Mouse (Mus musculus) midbrain, embryonic 16.5 days (tissue): Measurements from ENCODE around the gene Slc9a8. TPM values are rescaled to one million over a fixed set of nuclear protein-coding genes. Genes with fewer than 3 reads are reported as not detected.
A peak's percentile ranks its signal among the peaks of the same experiment; 100 is the strongest.

Experiments
- ATAC-seq: fragments of 200-750 bp; cut with Nextera tagmentation; 2 replicates; pipeline ENCODE4 v1.8.0; 2017; ENCODE audit warnings: moderate TSS enrichment
- H3K27ac ChIP-seq: fragments of 300-500 bp; sonication (generic); 2 replicates; pipeline ENCODE4 v1.5.1; 2014; ENCODE audit warnings: mild to moderate bottlenecking, low read length, mixed read lengths
- H3K27me3 ChIP-seq: fragments of 300-500 bp; sonication (generic); 2 replicates; pipeline ENCODE4 v1.6.1; 2014; ENCODE audit warnings: low read depth, low read length, mixed read lengths; ENCODE audit not compliant: control insufficient read depth, insufficient read depth
- H3K36me3 ChIP-seq: fragments of 300-500 bp; sonication (generic); 2 replicates; pipeline ENCODE4 v1.6.1; 2014; ENCODE audit warnings: mild to moderate bottlenecking, low read length, moderate library complexity, mixed read lengths; ENCODE audit not compliant: control insufficient read depth, insufficient read depth
- H3K4me1 ChIP-seq: fragments of 300-500 bp; sonication (generic); 2 replicates; pipeline ENCODE4 v1.6.1; 2014; ENCODE audit warnings: mild to moderate bottlenecking, low read length, mixed read lengths; ENCODE audit not compliant: control insufficient read depth, insufficient read depth
- H3K4me2 ChIP-seq: fragments of 300-500 bp; sonication (generic); 2 replicates; pipeline ENCODE4 v1.6.1; 2014; ENCODE audit warnings: mild to moderate bottlenecking, low read length, mixed read lengths
- H3K4me3 ChIP-seq: fragments of 300-500 bp; sonication (generic); 2 replicates; pipeline ENCODE4 v1.5.1; 2014; ENCODE audit warnings: low read depth, mild to moderate bottlenecking, low read length, moderate library complexity, mixed read lengths
- H3K9ac ChIP-seq: fragments of 300-500 bp; sonication (generic); 2 replicates; pipeline ENCODE4 v1.6.1; 2014; ENCODE audit warnings: low read depth, low read length, mixed read lengths
- H3K9me3 ChIP-seq: fragments of 300-500 bp; sonication (generic); replicated peaks from 2 replicates; pipeline ENCODE4 v1.6.1; 2014; ENCODE audit warnings: mild to moderate bottlenecking, low read length, mixed read lengths; ENCODE audit not compliant: control insufficient read depth, poor library complexity, severe bottlenecking
- WGBS: fragments of 180-500 bp; shearing (Covaris S2); extraction: QIAGEN DNeasy Blood & Tissue Kit; methylation state at CpG from one replicate; pipeline ENCODE4 v1.1.7; 2014; 5-methylcytosine and 5-hydroxymethylcytosine counted together
- polyA plus RNA-seq: library from polyadenylated mRNA; unstranded; fragments of >200 nt; fragmentation: Nextera tagmentation; extraction: Ambion mirVana; gene quantifications from 2 replicates; pipeline ENCODE4 v1.2.1, GENCODE M21; 2015

Gene Slc9a8
- polyA plus RNA-seq, 1 experiment from 2014 or later = 19.4 TPM

DNA sequence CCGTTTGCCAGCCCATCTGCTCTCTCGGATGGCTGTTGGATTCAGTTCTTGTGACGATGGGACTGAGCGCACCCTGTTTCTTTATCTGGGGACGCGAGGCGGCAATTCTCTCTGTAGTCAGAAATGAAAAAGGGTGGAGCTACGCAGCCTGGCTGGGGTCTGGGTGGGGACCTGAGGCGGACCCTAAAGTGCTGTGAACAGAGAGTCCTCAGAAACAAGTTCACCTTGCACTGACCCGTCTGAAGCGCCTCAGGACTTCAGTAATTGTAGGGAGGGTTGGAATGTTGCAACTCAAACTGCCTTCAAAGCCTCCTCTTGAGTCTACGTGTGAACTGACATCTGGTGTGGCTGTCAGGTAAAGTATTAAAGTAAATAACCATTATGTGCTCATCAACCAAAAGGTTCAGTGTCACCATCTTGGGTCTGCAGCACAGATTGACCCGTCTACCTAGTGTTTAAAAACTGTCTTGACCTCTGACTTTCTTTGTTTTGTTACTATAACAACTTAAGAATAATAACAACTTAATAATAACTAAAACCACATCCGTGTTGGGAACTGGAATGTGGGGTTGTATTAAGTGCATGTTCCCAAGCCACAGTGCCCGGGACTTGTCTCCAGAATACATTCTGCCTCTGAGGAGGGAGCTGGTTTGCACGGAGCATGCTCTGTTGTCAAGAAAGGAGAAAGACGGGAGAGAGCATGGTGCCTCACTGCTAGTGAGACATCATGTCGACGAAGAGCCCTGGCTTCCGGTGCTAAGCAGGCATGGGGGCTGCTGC is 16.2 kb upstream of the Slc9a8 start:
- no peak for ATAC-seq
- no peaks in the 10 kb centered on the region for H3K9me3 ChIP-seq
- H3K4me2 ChIP-seq = no peak overlapping the region
- no peaks in the 10 kb centered on the region for H3K27me3 ChIP-seq
- no peak overlapping the region for H3K4me3 ChIP-seq
- H3K27ac ChIP-seq = no peak overlapping the region
- H3K36me3 ChIP-seq = no peaks in the 10 kb centered on the region
- WGBS = 85% methylated on average over 20 of the region's 20 CpGs
- H3K4me1 ChIP-seq = no peaks in the 10 kb centered on the region
- no peak overlapping the region for H3K9ac ChIP-seq

DNA sequence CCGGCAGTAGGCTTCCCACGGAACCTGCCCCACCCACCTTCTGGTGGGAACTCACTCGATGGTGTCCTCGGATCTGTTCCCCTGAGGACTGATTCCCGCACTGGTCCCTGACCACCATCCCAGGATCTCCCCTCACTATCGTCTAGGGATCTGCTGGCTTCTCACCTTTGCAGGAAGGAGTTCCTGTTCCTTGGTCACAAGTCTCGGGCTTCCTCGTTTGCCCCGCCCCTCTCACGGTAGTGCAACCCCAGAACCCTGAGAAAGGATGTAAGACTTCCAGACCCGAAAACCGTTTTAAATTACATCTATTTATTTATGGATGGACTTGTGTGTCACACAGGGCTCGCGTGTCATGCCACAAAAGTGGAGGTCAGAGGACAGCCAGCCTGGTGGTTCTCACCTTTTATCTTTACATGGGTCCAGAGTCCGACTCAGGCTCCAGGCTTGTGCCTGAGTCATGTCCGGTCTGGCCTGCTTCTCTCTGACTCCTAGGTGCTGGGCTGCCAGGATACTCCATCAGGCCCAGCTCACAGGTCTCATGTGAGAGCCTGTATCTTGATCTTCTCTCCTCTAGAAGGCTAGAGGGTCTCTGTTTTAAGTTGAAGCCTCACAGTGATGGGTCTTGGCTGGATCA is 14.1 kb upstream of the Slc9a8 start:
- Histone ChIP-seq H3K4me1 (no peaks in the 10 kb centered on the region), H3K9ac (no peak overlapping the region), H3K4me2 (no peak overlapping the region), H3K36me3 (no peaks in the 10 kb centered on the region), H3K27me3 (no peaks in the 10 kb centered on the region), H3K9me3 (no peaks in the 10 kb centered on the region), H3K4me3 (no peak overlapping the region), H3K27ac (no peak overlapping the region)
- 95% methylated on average over 16 of the region's 16 CpGs for WGBS
- ATAC-seq = no peak

DNA sequence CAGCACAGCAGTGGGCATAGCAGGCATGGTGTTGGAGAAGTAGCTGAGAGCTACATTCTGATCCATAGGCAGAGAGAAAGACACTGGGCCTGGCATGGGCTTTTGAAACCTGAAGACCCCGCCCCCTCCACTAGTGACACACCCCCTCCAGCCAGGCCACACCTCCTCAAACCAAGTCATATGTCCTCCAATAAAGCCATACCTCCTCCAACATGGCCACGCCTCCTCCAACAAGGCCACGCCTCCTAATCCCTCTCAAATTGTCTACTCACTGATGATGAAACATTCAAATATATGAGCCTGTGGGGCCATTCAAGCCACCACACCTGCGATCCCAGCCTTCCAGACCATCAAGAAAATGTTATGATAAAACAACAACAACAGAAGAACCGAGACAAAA is 7.1 kb upstream of the Slc9a8 start:
- no peaks in the 10 kb centered on the region for H3K9me3 ChIP-seq
- no peak overlapping the region for H3K4me3 ChIP-seq
- no peaks in the 10 kb centered on the region for H3K27me3 ChIP-seq
- WGBS = 93% methylated on average over 5 of the region's 5 CpGs
- no peak overlapping the region for H3K27ac ChIP-seq
- no peaks in the 10 kb centered on the region for H3K36me3 ChIP-seq
- H3K9ac ChIP-seq = no peak overlapping the region
- no peak for ATAC-seq
- H3K4me1 ChIP-seq = no peaks in the 10 kb centered on the region
- no peak overlapping the region for H3K4me2 ChIP-seq

DNA sequence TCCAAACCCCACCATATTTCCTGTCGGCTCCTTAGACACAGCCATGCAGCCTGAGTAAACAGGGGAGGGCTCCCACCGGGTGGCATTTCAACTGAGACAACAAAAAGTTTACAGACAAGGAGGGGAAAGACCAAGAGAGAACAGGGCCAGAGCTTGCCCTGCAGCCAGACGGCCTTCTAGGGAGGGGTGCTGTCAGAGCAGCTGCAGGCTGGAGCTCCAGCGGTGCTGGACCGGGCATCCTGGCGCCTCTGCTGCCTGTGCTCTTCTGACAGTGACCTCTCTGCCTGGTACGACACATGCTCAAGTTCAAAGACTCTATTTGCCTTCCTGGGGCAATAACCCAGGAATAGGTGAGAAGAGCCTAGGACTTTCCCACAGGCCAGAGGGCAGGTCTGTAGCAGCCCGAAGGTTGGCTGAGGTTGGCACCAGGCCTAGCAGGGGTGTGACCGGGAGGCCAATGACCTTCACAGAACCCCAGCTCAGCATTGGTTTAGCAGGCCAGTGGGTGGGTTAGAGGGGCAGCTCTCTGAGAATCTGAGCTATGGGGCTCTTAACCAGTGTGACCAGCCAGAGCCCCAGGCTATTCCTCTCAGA is 5.4 kb upstream of the Slc9a8 start:
- WGBS = 88% methylated on average over 9 of the region's 9 CpGs
- Histone ChIP-seq H3K27me3 (no peaks in the 10 kb centered on the region), H3K9ac (no peak overlapping the region), H3K36me3 (no peaks in the 10 kb centered on the region), H3K9me3 (no peaks in the 10 kb centered on the region), H3K27ac (no peak overlapping the region), H3K4me3 (no peak overlapping the region), H3K4me2 (no peak overlapping the region), H3K4me1 (peaks cover 6% of the 10 kb centered on the region)
- ATAC-seq = no peak

DNA sequence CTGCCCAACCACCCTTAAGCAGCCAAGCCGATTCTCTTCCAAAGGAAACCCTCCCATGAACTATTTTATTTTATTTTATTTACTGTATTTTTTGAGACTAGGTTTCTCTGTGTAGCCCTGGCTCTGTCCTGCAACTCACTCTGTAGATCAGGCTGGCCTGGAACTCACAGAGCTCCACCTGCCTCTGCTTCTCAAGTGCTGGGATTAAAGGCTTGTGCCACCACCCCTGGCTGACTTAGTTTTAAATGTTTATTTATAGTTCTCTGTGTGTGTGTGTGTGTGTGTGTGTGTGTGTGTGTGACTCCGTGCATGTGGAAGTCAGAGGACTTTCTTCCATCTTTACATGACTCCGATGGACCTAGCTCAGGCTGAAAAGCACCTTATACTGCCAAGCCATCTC is 4.5 kb upstream of the Slc9a8 start:
- Histone ChIP-seq H3K9me3 (no peaks in the 10 kb centered on the region), H3K27me3 (no peaks in the 10 kb centered on the region), H3K36me3 (no peaks in the 10 kb centered on the region), H3K9ac (no peak overlapping the region), H3K4me1 (peaks cover 6% of the 10 kb centered on the region), H3K27ac (no peak overlapping the region), H3K4me3 (no peak overlapping the region), H3K4me2 (no peak overlapping the region)
- ATAC-seq = no peak
- 80% methylated on average over 3 of the region's 3 CpGs for WGBS

DNA sequence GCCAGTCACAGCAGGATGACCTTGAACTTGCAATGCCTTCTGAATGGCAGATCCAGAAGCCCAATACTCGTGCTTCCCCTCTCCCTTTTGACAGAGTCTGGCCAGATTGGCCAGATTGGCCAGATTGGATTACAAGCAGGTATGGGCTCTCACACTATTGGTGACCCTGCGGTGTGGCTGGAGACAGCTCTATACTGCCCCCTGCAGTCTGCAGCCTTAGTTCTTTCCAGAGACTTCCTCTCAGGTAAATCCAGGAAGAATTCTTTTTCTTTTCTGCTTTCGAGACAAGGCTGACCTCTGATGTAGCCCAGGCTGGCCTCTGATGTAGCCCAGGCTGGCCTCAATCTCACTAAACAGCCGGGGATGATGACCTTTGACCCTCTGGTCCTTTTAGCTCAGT is 3.8 kb upstream of the Slc9a8 start:
- no peak overlapping the region for H3K27ac ChIP-seq
- ATAC-seq = no peak
- 41% methylated on average over 4 of the region's 4 CpGs for WGBS
- H3K4me3 ChIP-seq = no peak overlapping the region
- no peaks in the 10 kb centered on the region for H3K9me3 ChIP-seq
- no peak overlapping the region for H3K9ac ChIP-seq
- no peaks in the 10 kb centered on the region for H3K36me3 ChIP-seq
- H3K4me1 ChIP-seq = peaks cover 12% of the 10 kb centered on the region
- H3K4me2 ChIP-seq = no peak overlapping the region
- H3K27me3 ChIP-seq = no peaks in the 10 kb centered on the region

DNA sequence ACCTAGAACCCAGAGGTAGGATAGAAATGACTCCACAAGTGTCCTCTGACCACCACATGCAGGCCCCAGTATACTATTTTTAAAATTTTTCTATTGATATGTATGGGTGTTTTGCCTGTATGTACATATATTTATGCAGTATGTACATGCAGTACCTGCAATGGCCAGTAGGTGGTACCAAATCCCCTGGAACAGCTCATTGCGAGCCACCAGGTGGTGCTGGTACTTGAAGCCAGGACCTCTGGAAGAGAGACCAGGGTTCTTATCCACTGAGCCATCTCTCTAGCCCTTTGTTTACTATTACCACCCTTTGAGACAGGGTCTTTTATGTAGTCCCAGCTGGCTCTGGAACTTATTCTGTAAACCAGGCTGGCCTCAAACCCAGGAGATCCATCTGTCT is 2.3 kb upstream of the Slc9a8 start:
- no peak overlapping the region for H3K27ac ChIP-seq
- H3K4me1 ChIP-seq = peaks cover 17% of the 10 kb centered on the region
- no peaks in the 10 kb centered on the region for H3K27me3 ChIP-seq
- H3K9me3 ChIP-seq = no peaks in the 10 kb centered on the region
- no peak for ATAC-seq
- no peak overlapping the region for H3K4me2 ChIP-seq
- WGBS = 24% methylated on average over 1 of the region's 1 CpGs
- no peak overlapping the region for H3K4me3 ChIP-seq
- H3K9ac ChIP-seq = no peak overlapping the region
- no peaks in the 10 kb centered on the region for H3K36me3 ChIP-seq

DNA sequence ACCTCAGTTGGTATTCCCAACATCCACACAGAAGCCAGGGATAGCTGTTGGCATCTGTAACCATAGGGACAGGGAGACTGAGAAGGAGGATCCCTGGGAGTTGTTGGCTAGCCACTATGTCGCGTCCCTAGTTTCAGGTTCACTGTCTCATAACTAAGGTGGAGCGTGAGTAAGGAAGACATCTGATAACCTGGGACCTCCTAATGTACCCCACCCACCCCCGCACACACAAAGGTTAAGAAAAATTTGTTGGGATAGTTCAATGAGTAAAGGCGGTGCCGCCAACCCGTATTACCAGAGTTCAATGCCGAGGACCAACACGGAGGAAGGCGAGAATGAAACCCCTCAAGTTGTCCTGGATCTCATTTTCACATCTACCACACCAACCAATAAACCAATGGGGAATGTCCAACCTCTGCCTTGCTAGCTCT is 686 bp upstream of the Slc9a8 start:
- peak overlapping the region; percentile 80 for H3K4me3 ChIP-seq
- H3K9ac ChIP-seq = peak overlapping the region; percentile 93
- peaks cover 3% of the 10 kb centered on the region; the same call in 1 of the 2 replicates for H3K36me3 ChIP-seq
- no peaks in the 10 kb centered on the region for H3K27me3 ChIP-seq
- no peaks in the 10 kb centered on the region for H3K9me3 ChIP-seq
- ATAC-seq = no peak; the same call in 1 of the 2 replicates
- peaks cover 17% of the 10 kb centered on the region for H3K4me1 ChIP-seq
- H3K27ac ChIP-seq = peak overlapping the region; percentile 100
- H3K4me2 ChIP-seq = peak overlapping the region; percentile 89
- WGBS = 22% methylated on average over 10 of the region's 10 CpGs

DNA sequence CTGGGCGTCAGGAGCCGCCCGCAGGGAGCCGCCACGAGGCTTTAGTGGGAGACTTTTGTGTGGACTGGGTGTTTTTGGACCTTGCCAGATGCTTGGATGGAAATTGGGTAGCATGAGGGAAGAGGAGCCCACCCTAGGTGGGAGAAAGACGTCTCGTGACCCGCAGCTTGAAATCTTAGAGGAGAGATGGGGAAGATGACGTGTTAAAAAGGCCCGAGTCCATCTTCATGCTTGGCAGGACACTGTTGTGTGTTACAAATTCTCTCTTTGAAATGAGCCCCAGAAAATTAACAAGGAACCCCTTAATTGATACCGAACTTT is 598 bp downstream of the Slc9a8 start:
- ATAC-seq = peak; percentile 41; the same call in 1 of the 2 replicates
- peaks cover 17% of the 10 kb centered on the region for H3K4me1 ChIP-seq
- peak overlapping the region; percentile 100 for H3K27ac ChIP-seq
- H3K9ac ChIP-seq = peak overlapping the region; percentile 93
- H3K27me3 ChIP-seq = no peaks in the 10 kb centered on the region
- peak overlapping the region; percentile 89 for H3K4me2 ChIP-seq
- 3% methylated on average over 11 of the region's 11 CpGs for whole genome bisulfite sequencing
- H3K9me3 ChIP-seq = no peaks in the 10 kb centered on the region
- H3K4me3 ChIP-seq = peak overlapping the region; percentile 80
- peaks cover 5% of the 10 kb centered on the region; the same call in 1 of the 2 replicates for H3K36me3 ChIP-seq
